Mouse (Mus musculus) embryonic facial prominence, embryonic 12.5 days (tissue): Measurements from ENCODE around the gene Vmn1r55. TPM values are rescaled to one million over a fixed set of nuclear protein-coding genes. Genes with fewer than 3 reads are reported as not detected.
"Not testable (repeated sequence)": the region's sequence is repeated elsewhere in the genome, so short reads cannot be mapped to it uniquely, and the experiment has no call there.

Experiments used
- ATAC-seq: fragments of 200-750 bp; cut with Nextera tagmentation; 2 replicates; pipeline ENCODE4 v1.8.0; 2017; ENCODE audit not compliant: insufficient number of reproducible peaks, insufficient read depth, low FRiP score, low TSS enrichment
- H3K27ac ChIP-seq: fragments of 300-500 bp; sonication (generic); 2 replicates; pipeline ENCODE4 v1.5.1; 2016; ENCODE audit warnings: mild to moderate bottlenecking
- H3K27me3 ChIP-seq: fragments of 300-500 bp; sonication (generic); 2 replicates; pipeline ENCODE4 v1.6.1; 2016; ENCODE audit warnings: mild to moderate bottlenecking, moderate library complexity
- H3K36me3 ChIP-seq: fragments of 300-500 bp; sonication (generic); 2 replicates; pipeline ENCODE4 v1.6.1; 2016; ENCODE audit warnings: mild to moderate bottlenecking
- H3K4me1 ChIP-seq: fragments of 300-500 bp; sonication (generic); 2 replicates; pipeline ENCODE4 v1.6.1; 2016
- H3K4me2 ChIP-seq: fragments of 300-500 bp; sonication (generic); replicated peaks from 2 replicates; pipeline ENCODE4 v1.6.1; 2016; ENCODE audit warnings: mild to moderate bottlenecking, moderate library complexity
- H3K4me3 ChIP-seq: fragments of 300-500 bp; sonication (generic); 2 replicates; pipeline ENCODE4 v1.5.1; 2016; ENCODE audit warnings: mild to moderate bottlenecking
- H3K9ac ChIP-seq: fragments of 300-500 bp; sonication (generic); 2 replicates; pipeline ENCODE4 v1.6.1; 2016; ENCODE audit warnings: mild to moderate bottlenecking, moderate library complexity
- H3K9me3 ChIP-seq: fragments of 300-500 bp; sonication (generic); 2 replicates; pipeline ENCODE4 v1.6.1; 2016; ENCODE audit warnings: mild to moderate bottlenecking, moderate library complexity
- WGBS: fragments of 180-500 bp; shearing (Covaris S2); methylation state at CpG from one replicate; pipeline ENCODE4 v1.1.7; 2016; 5-methylcytosine and 5-hydroxymethylcytosine counted together
- microRNA-seq: library from miRNA; unstranded; fragments of <30 nt; microRNA quantifications from one replicate; pipeline ENCODE4, GENCODE M21; 2017
- polyA plus RNA-seq: library from polyadenylated mRNA; unstranded; fragments of >200 nt; fragmentation: Nextera tagmentation; extraction: Ambion mirVana; gene quantifications from 2 replicates; pipeline ENCODE4 v1.2.1, GENCODE M21; 2016

Gene Vmn1r55
- polyA plus RNA-seq, 1 experiment from 2014 or later: not detected

GRCm38 (mm10) chr7:5080010-5080751, 69.3 kb downstream of the Vmn1r55 start, which contains the start of gene Epn1:
Gene Epn1 (plus strand): TSS chr7:5080235.
- Histone ChIP-seq H3K36me3 (peaks cover 50% of the 10 kb centered on the region), H3K27ac (peak within 1 kb of the TSS; percentile 94), H3K9ac (peak within 1 kb of the TSS; percentile 99), H3K4me3 (peak within 1 kb of the TSS; percentile 98), H3K9me3 (no peaks in the 10 kb centered on the region), H3K4me2 (peak within 1 kb of the TSS; percentile 82), H3K27me3 (no peaks in the 10 kb centered on the region), H3K4me1 (peaks cover 7% of the 10 kb centered on the region)
- peak; percentile 96 for ATAC-seq
- under 1% methylated on average over 67 of the region's 81 CpGs for WGBS

- Histone ChIP-seq H3K27ac (peak overlapping the region; percentile 94), H3K4me3 (peak overlapping the region; percentile 98), H3K4me2 (peak overlapping the region; percentile 82), H3K36me3 (peaks cover 50% of the 10 kb centered on the region), H3K9ac (peak overlapping the region; percentile 99)
- peak; percentile 37; the same call in 1 of the 2 replicates for ATAC-seq
- H3K9me3 ChIP-seq, H3K27me3 ChIP-seq, H3K4me1 ChIP-seq: not testable (repeated sequence)
- WGBS: 45% methylated on average over 11 of the region's 13 CpGs
These were observed 70.0 kb downstream of the Vmn1r55 start for GRCm38 (mm10) chr7:5079365-5080009.

Small RNA genes lying within 50 kb of the gene (microRNA-seq; reads per million reads assigned to microRNA genes)
- not detected for gene Gm26217

Other genes with a start within 250 kb of the Vmn1r55 start
- not detected in 2 replicates for gene Gm36210, start 243.2 kb downstream of the Vmn1r55 start, polyA plus RNA-seq
- 4.0 and 4.3 TPM in 2 replicates for gene Zfp628, start 234.5 kb downstream of the Vmn1r55 start, polyA plus RNA-seq
- 5.4 and 7.7 TPM in 2 replicates for gene Nat14, start 227.6 kb downstream of the Vmn1r55 start, polyA plus RNA-seq
- gene Ssc5d, start 223.9 kb downstream of the Vmn1r55 start, polyA plus RNA-seq: 1.5 and 1.6 TPM in 2 replicates
- 0.20 and 0.32 TPM in 2 replicates for gene Sbk2, start 185.3 kb downstream of the Vmn1r55 start, polyA plus RNA-seq
- 0.06 TPM in 1 of 2 replicates, not detected in the other for gene Sbk3, start 178.5 kb downstream of the Vmn1r55 start, polyA plus RNA-seq
- 43.3 and 46.7 TPM in 2 replicates for gene Zfp579, start 153.5 kb downstream of the Vmn1r55 start, polyA plus RNA-seq
- 9.3 and 10.6 TPM in 2 replicates for gene Zfp524, start 135.3 kb downstream of the Vmn1r55 start, polyA plus RNA-seq
- gene Fiz1, start 135.0 kb downstream of the Vmn1r55 start, polyA plus RNA-seq: 58.9 and 59.3 TPM in 2 replicates
- not detected in 2 replicates for gene Gm44973, start 134.2 kb downstream of the Vmn1r55 start, polyA plus RNA-seq
- gene Zfp865, start 129.3 kb downstream of the Vmn1r55 start, polyA plus RNA-seq: 8.2 TPM in 2 replicates
- 35.5 and 38.4 TPM in 2 replicates for gene Ccdc106, start 129.1 kb downstream of the Vmn1r55 start, polyA plus RNA-seq
- not detected in 2 replicates for gene 4632433K11Rik, start 115.6 kb downstream of the Vmn1r55 start, polyA plus RNA-seq
- gene Zfp784, start 111.2 kb downstream of the Vmn1r55 start, polyA plus RNA-seq: 5.4 and 5.7 TPM in 2 replicates
- gene Zfp580, start 98.1 kb downstream of the Vmn1r55 start, polyA plus RNA-seq: 36.4 and 41.8 TPM in 2 replicates
- 159 and 161 TPM in 2 replicates for gene U2af2, start 87.5 kb downstream of the Vmn1r55 start, polyA plus RNA-seq
- 66.0 and 67.2 TPM in 2 replicates for gene Epn1, start 69.4 kb downstream of the Vmn1r55 start, polyA plus RNA-seq
- gene Rfpl4, start 32.7 kb downstream of the Vmn1r55 start, polyA plus RNA-seq: not detected in 2 replicates
- 0.22 and 0.27 TPM in 2 replicates for gene Rasl2-9, start 23.7 kb downstream of the Vmn1r55 start, polyA plus RNA-seq
- gene Vmn1r56, start 47.1 kb upstream of the Vmn1r55 start, polyA plus RNA-seq: not detected in 2 replicates
- not detected in 2 replicates for gene Vmn1r57, start 68.8 kb upstream of the Vmn1r55 start, polyA plus RNA-seq
- not detected in 2 replicates for gene Gm5065, start 200.9 kb upstream of the Vmn1r55 start, polyA plus RNA-seq
- not detected in 2 replicates for gene Nlrp2, start 201.4 kb upstream of the Vmn1r55 start, polyA plus RNA-seq